Mouse (Mus musculus): ENCODE data around the gene Gm10118. TPM values are rescaled to one million over a fixed set of nuclear protein-coding genes. Genes with fewer than 3 reads are reported as not detected.

The Gm10118 gene
- not detected in 2 replicates for total RNA-seq (2023)

DNA sequence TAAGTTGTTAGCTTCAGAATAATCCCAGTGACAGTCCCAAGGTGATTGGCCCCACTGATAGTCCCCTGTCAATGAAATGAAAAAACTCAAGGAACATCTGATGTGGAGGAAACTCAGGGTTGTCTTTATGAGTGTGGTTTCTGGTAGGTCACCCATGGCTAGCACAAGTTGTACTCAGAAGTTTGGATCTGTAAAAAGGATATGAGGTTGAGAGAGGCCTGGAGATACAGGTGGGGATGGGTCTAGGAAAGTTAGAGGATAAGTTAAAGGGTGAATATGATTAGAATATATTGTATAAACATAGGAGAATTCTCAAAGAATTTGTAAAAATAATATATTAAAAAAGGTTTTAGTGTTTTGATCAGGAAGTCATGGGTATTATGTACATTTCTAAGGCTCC, at the start of gene Gm10118:
Gene Gm10118, minus strand, starts transcription at position 101 of the 400 bp plus-strand sequence.

Other genes starting within 250 kb of the Gm10118 start
- not detected in 2 replicates for gene Lrrtm3, start 162.8 kb upstream of the Gm10118 start, total RNA-seq (2023)